ENCODE assay signal across 1 mouse cellular context in the genomic region with DNA sequence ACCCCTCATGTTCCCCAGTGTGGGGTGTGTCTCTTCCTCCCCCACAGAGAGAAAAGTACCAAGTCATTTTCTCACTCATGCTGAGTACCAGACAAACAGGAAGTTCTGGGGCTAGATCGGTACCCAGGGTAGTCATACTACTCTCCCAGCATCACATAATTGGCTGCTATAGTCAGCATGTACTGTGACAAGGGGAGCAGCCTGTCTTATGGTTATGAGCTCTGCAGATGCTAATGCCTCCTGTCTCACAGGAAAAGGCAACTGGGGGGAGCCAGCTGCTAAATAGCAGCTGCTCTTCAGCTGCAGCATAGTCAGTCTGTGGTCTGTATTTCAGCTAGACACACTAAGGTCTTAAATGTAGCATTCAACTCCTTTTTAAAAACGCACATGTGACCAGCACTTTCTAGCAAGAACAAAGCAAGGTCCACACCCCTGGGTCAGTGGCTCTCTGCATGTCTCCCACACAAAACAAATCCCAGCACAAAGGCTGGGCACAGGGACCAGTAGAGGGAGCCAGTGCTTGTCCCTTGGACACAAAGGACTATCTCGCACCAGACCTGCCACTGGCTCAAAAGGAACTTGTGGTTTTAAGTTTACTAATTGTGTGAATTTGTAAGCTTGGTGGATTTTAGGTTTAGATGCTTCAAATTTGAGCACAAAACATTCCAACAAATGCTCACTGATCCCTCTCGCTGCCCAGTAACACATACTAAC.
TF ChIP-seq lines count a peak whose summit lies in the region.

No protein-coding gene starts in this region.

TF ChIP-seq in C2C12, 6 proteins besides CTCF, POLR2A, EP300 and RAD21:
- TF ChIP-seq MAX (IDR thresholded peaks at IDR 0.05) = no peak
- no peak for TF ChIP-seq FOSL1 (IDR thresholded peaks at IDR 0.05; ENCODE audit: insufficient read depth, low read length, poor library complexity, severe bottlenecking)
- no peak for TF ChIP-seq MYOG (IDR thresholded peaks at IDR 0.05; ENCODE audit: control insufficient read depth, extremely low read depth, insufficient read length)
- TF ChIP-seq USF1 (IDR thresholded peaks at IDR 0.05; ENCODE audit: low read depth) = no peak
- no peak for TF ChIP-seq CEBPB (IDR thresholded peaks at IDR 0.05; ENCODE audit: low read depth)
- TF ChIP-seq MYOD1 (IDR thresholded peaks at IDR 0.05; ENCODE audit: control insufficient read depth, insufficient read length, low read depth) = no peak
